Mouse (Mus musculus): Measurements from ENCODE around the gene Nek8. TPM values are rescaled to one million over a fixed set of nuclear protein-coding genes. Genes with fewer than 3 reads are reported as not detected.
A peak's percentile ranks its signal among the peaks of the same experiment; 100 is the strongest.

Gene Nek8
- polyA plus RNA-seq, 1 experiment, result 22.2 TPM

GRCm38 (mm10) chr11:78207190-78207589, 30.7 kb upstream of the Nek8 start:
- Histone ChIP-seq H3K27ac (ENCODE audit: control insufficient read depth, insufficient read depth, low read depth, low read length) (no peak overlapping the region), H3K36me3 (ENCODE audit: control insufficient read depth, insufficient read depth, low read length) (peaks cover 8% of the 10 kb centered on the region), H3K4me3 (ENCODE audit: control insufficient read depth, low read depth, low read length) (no peak overlapping the region), H3K27me3 (ENCODE audit: control insufficient read depth, insufficient read depth, low read length) (no peaks in the 10 kb centered on the region), H3K4me1 (ENCODE audit: control insufficient read depth, insufficient read depth, low read length) (peaks cover 2% of the 10 kb centered on the region; the same call in 1 of the 2 replicates)
- TF ChIP-seq CTCF (IDR thresholded peaks at IDR 0.05; ENCODE audit: control insufficient read depth, insufficient read depth, insufficient replicate concordance, low read depth, low read length) (no peak), POLR2A (IDR thresholded peaks at IDR 0.05; ENCODE audit: control insufficient read depth, low read depth, low read length) (no peak)

- Histone ChIP-seq H3K4me1 (ENCODE audit: control insufficient read depth, insufficient read depth, low read length) (peaks cover 2% of the 10 kb centered on the region; the same call in 1 of the 2 replicates), H3K27me3 (ENCODE audit: control insufficient read depth, insufficient read depth, low read length) (no peaks in the 10 kb centered on the region), H3K27ac (ENCODE audit: control insufficient read depth, insufficient read depth, low read depth, low read length) (no peak overlapping the region), H3K36me3 (ENCODE audit: control insufficient read depth, insufficient read depth, low read length) (peaks cover 6% of the 10 kb centered on the region), H3K4me3 (ENCODE audit: control insufficient read depth, low read depth, low read length) (no peak overlapping the region)
- TF ChIP-seq POLR2A (IDR thresholded peaks at IDR 0.05; ENCODE audit: control insufficient read depth, low read depth, low read length) (no peak), CTCF (IDR thresholded peaks at IDR 0.05; ENCODE audit: control insufficient read depth, insufficient read depth, insufficient replicate concordance, low read depth, low read length) (no peak)
These were observed 29.1 kb upstream of the Nek8 start for GRCm38 (mm10) chr11:78205361-78206206.

GRCm38 (mm10) chr11:78204287-78204686, 27.8 kb upstream of the Nek8 start:
- Histone ChIP-seq H3K4me3 (ENCODE audit: control insufficient read depth, low read depth, low read length) (no peak overlapping the region), H3K36me3 (ENCODE audit: control insufficient read depth, insufficient read depth, low read length) (peaks cover 6% of the 10 kb centered on the region), H3K27me3 (ENCODE audit: control insufficient read depth, insufficient read depth, low read length) (no peaks in the 10 kb centered on the region), H3K4me1 (ENCODE audit: control insufficient read depth, insufficient read depth, low read length) (peaks cover 2% of the 10 kb centered on the region; the same call in 1 of the 2 replicates), H3K27ac (ENCODE audit: control insufficient read depth, insufficient read depth, low read depth, low read length) (no peak overlapping the region)
- TF ChIP-seq POLR2A (IDR thresholded peaks at IDR 0.05; ENCODE audit: control insufficient read depth, low read depth, low read length) (no peak), CTCF (IDR thresholded peaks at IDR 0.05; ENCODE audit: control insufficient read depth, insufficient read depth, insufficient replicate concordance, low read depth, low read length) (no peak)

GRCm38 (mm10) chr11:78202372-78202771, 25.9 kb upstream of the Nek8 start:
- TF ChIP-seq POLR2A (IDR thresholded peaks at IDR 0.05; ENCODE audit: control insufficient read depth, low read depth, low read length), result no peak
- no peak for TF ChIP-seq CTCF (IDR thresholded peaks at IDR 0.05; ENCODE audit: control insufficient read depth, insufficient read depth, insufficient replicate concordance, low read depth, low read length)
- Histone ChIP-seq H3K27me3 (ENCODE audit: control insufficient read depth, insufficient read depth, low read length) (no peaks in the 10 kb centered on the region), H3K27ac (ENCODE audit: control insufficient read depth, insufficient read depth, low read depth, low read length) (no peak overlapping the region), H3K4me3 (ENCODE audit: control insufficient read depth, low read depth, low read length) (no peak overlapping the region), H3K4me1 (ENCODE audit: control insufficient read depth, insufficient read depth, low read length) (peaks cover 2% of the 10 kb centered on the region; the same call in 1 of the 2 replicates), H3K36me3 (ENCODE audit: control insufficient read depth, insufficient read depth, low read length) (no peaks in the 10 kb centered on the region; the same call in 1 of the 2 replicates)

- peak overlapping the region; percentile 87 for H3K27ac ChIP-seq (ENCODE audit: control insufficient read depth, insufficient read depth, low read depth, low read length)
- no peaks in the 10 kb centered on the region for H3K27me3 ChIP-seq (ENCODE audit: control insufficient read depth, insufficient read depth, low read length)
- peaks cover 6% of the 10 kb centered on the region; the same call in 1 of the 2 replicates for H3K4me1 ChIP-seq (ENCODE audit: control insufficient read depth, insufficient read depth, low read length)
- peak overlapping the region; percentile 96 for H3K4me3 ChIP-seq (ENCODE audit: control insufficient read depth, low read depth, low read length)
- TF ChIP-seq CTCF (IDR thresholded peaks at IDR 0.05; ENCODE audit: control insufficient read depth, insufficient read depth, insufficient replicate concordance, low read depth, low read length) (no peak), POLR2A (IDR thresholded peaks at IDR 0.05; ENCODE audit: control insufficient read depth, low read depth, low read length) (peak; percentile 37; the same call in 1 of the 2 replicates)
- no peaks in the 10 kb centered on the region for H3K36me3 ChIP-seq (ENCODE audit: control insufficient read depth, insufficient read depth, low read length)
These were observed 18.8 kb upstream of the Nek8 start for GRCm38 (mm10) chr11:78195101-78195863.

- H3K4me3 ChIP-seq (ENCODE audit: control insufficient read depth, low read depth, low read length), result peak overlapping the region; percentile 96
- H3K27ac ChIP-seq (ENCODE audit: control insufficient read depth, insufficient read depth, low read depth, low read length), result peak overlapping the region; percentile 87
- no peaks in the 10 kb centered on the region for H3K36me3 ChIP-seq (ENCODE audit: control insufficient read depth, insufficient read depth, low read length)
- TF ChIP-seq CTCF (IDR thresholded peaks at IDR 0.05; ENCODE audit: control insufficient read depth, insufficient read depth, insufficient replicate concordance, low read depth, low read length) (no peak), POLR2A (IDR thresholded peaks at IDR 0.05; ENCODE audit: control insufficient read depth, low read depth, low read length) (peak; percentile 27)
- H3K27me3 ChIP-seq (ENCODE audit: control insufficient read depth, insufficient read depth, low read length), result no peaks in the 10 kb centered on the region
- peaks cover 8% of the 10 kb centered on the region for H3K4me1 ChIP-seq (ENCODE audit: control insufficient read depth, insufficient read depth, low read length)
These were observed 18.1 kb upstream of the Nek8 start for GRCm38 (mm10) chr11:78194411-78195100.

Data from testis, adult 2 months (tissue).